Mouse (Mus musculus) stomach, embryonic 14.5 days (tissue): Measurements from ENCODE around the gene Tiam1. TPM values are rescaled to one million over a fixed set of nuclear protein-coding genes. Genes with fewer than 3 reads are reported as not detected.

Source experiments
- ATAC-seq: fragments of 200-750 bp; cut with Nextera tagmentation; 2 replicates; pipeline ENCODE4 v1.8.0; 2017; ENCODE audit warnings: low read depth, moderate TSS enrichment; ENCODE audit not compliant: insufficient number of reproducible peaks, insufficient read depth, low FRiP score
- H3K27ac ChIP-seq: fragments of 300-500 bp; sonication (generic); 2 replicates; pipeline ENCODE4 v1.5.1; 2014; ENCODE audit warnings: mild to moderate bottlenecking, low read length, moderate library complexity, mixed read lengths
- H3K27me3 ChIP-seq: fragments of 300-500 bp; sonication (generic); 2 replicates; pipeline ENCODE4 v1.6.1; 2014; ENCODE audit warnings: low read length, control low read depth, mixed read lengths; ENCODE audit not compliant: control insufficient read depth, insufficient read depth
- H3K36me3 ChIP-seq: fragments of 300-500 bp; sonication (generic); 2 replicates; pipeline ENCODE4 v1.6.1; 2014; ENCODE audit warnings: mild to moderate bottlenecking, control low read depth, low read length, moderate library complexity, mixed read lengths; ENCODE audit not compliant: control insufficient read depth, insufficient read depth
- H3K4me1 ChIP-seq: fragments of 300-500 bp; sonication (generic); 2 replicates; pipeline ENCODE4 v1.6.1; 2014; ENCODE audit warnings: low read length, control low read depth, mixed read lengths; ENCODE audit not compliant: control insufficient read depth, insufficient read depth
- H3K4me2 ChIP-seq: fragments of 300-500 bp; sonication (generic); replicated peaks from 2 replicates; pipeline ENCODE4 v1.6.1; 2014; ENCODE audit warnings: low read depth, low read length, control low read depth
- H3K4me3 ChIP-seq: fragments of 300-500 bp; sonication (generic); 2 replicates; pipeline ENCODE4 v1.5.1; 2014; ENCODE audit warnings: low read depth, low read length, control low read depth
- H3K9ac ChIP-seq: fragments of 300-500 bp; sonication (generic); replicated peaks from 2 replicates; pipeline ENCODE4 v1.6.1; 2014; ENCODE audit warnings: low read depth, mild to moderate bottlenecking, control low read depth, low read length, moderate library complexity, mixed read lengths
- H3K9me3 ChIP-seq: fragments of 300-500 bp; sonication (generic); 2 replicates; pipeline ENCODE4 v1.6.1; 2016; ENCODE audit warnings: low read depth, low read length, control low read depth; ENCODE audit not compliant: control insufficient read depth
- WGBS: fragments of 180-500 bp; shearing (Covaris S2); extraction: QIAGEN DNeasy Blood & Tissue Kit; methylation state at CpG from one replicate; pipeline ENCODE4 v1.1.7; 2014; 5-methylcytosine and 5-hydroxymethylcytosine counted together
- polyA plus RNA-seq: library from polyadenylated mRNA; unstranded; fragments of >200 nt; fragmentation: Nextera tagmentation; extraction: Ambion mirVana; gene quantifications from 2 replicates; pipeline ENCODE4 v1.2.1, GENCODE M21; 2014

The Tiam1 gene
- polyA plus RNA-seq, 1 experiment from 2014 or later: 38.4 TPM

DNA sequence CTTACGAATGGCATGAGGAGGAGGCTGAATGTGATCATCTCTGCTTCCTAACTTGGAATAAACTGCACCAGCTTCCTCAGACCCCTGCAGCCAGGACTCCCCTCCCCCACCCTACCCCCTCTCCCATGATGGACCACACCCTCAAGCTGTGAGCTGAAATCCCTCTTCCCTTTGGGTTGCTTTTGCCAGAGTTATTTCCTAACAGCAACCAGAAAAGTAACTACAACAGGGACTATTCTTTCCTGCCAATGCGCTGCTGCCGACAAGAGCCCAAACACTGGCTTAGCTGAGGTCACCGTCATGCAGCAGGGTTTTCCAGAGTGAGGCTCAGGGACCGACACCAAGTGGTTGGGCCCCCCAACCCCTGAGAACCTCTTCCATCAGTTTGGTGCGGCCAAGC, 303.2 kb downstream of the Tiam1 start:
- Histone ChIP-seq H3K27ac (no peak overlapping the region), H3K4me1 (no peaks in the 10 kb centered on the region), H3K4me3 (no peak overlapping the region), H3K27me3 (no peaks in the 10 kb centered on the region), H3K4me2 (no peak overlapping the region), H3K9me3 (no peaks in the 10 kb centered on the region), H3K36me3 (no peaks in the 10 kb centered on the region), H3K9ac (no peak overlapping the region)
- WGBS: 86% methylated on average over 6 of the region's 6 CpGs
- ATAC-seq: no peak

GRCm38 (mm10) chr16:89839829-89840228, 303.7 kb downstream of the Tiam1 start:
- Histone ChIP-seq H3K4me2 (no peak overlapping the region), H3K4me1 (no peaks in the 10 kb centered on the region), H3K4me3 (no peak overlapping the region), H3K36me3 (no peaks in the 10 kb centered on the region), H3K9ac (no peak overlapping the region), H3K27me3 (no peaks in the 10 kb centered on the region), H3K27ac (no peak overlapping the region), H3K9me3 (no peaks in the 10 kb centered on the region)
- 88% methylated on average over 5 of the region's 5 CpGs for WGBS
- no peak for ATAC-seq

DNA sequence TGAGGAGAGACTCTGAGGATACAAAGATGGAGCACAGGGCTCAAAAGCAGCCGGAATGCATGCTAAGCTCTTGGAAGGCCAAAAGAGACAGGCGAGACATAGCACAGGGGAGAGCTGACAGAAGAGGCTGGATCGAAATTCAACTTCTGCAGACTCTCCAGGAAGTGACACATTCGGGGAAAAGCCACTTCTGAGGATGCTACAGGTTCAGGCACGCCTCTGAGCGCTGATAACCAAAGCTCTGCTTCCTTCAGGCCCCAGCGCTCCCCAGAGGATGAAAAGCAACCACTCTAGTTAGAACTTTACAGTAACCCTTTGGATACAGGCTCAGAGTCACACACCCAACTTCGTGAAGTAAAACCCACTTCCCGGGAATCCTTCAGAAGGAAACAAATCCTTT, 306.5 kb downstream of the Tiam1 start:
- no peak overlapping the region for H3K4me2 ChIP-seq
- no peak overlapping the region for H3K9ac ChIP-seq
- no peaks in the 10 kb centered on the region for H3K4me1 ChIP-seq
- no peaks in the 10 kb centered on the region for H3K36me3 ChIP-seq
- H3K9me3 ChIP-seq: no peaks in the 10 kb centered on the region
- no peak for ATAC-seq
- WGBS: 62% methylated on average over 9 of the region's 9 CpGs
- no peak overlapping the region for H3K27ac ChIP-seq
- no peak overlapping the region for H3K4me3 ChIP-seq
- H3K27me3 ChIP-seq: no peaks in the 10 kb centered on the region

DNA sequence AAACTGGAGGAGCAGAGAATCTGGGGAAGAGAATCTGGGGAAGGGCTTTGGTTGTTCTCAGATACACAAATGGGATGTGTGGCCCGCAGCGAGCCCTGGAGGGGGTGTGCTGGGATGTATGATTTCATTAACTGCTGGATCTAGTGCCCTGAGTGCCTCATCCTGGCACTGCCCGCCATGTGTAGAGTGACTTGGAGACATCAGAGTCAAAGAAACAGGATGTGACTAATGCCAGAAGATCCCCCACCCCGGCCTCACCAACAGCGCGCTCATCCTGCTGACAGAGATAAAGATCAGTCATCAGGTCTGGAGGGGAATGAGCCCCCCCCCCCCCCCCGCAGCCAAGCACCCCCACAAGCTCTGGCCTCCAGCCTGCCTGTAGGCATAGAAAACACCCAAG, 308.0 kb downstream of the Tiam1 start:
- Histone ChIP-seq H3K4me2 (no peak overlapping the region), H3K27ac (no peak overlapping the region), H3K9ac (no peak overlapping the region), H3K9me3 (no peaks in the 10 kb centered on the region), H3K36me3 (no peaks in the 10 kb centered on the region), H3K4me3 (no peak overlapping the region), H3K4me1 (no peaks in the 10 kb centered on the region), H3K27me3 (no peaks in the 10 kb centered on the region)
- ATAC-seq: no peak
- whole genome bisulfite sequencing: 75% methylated on average over 7 of the region's 7 CpGs

DNA sequence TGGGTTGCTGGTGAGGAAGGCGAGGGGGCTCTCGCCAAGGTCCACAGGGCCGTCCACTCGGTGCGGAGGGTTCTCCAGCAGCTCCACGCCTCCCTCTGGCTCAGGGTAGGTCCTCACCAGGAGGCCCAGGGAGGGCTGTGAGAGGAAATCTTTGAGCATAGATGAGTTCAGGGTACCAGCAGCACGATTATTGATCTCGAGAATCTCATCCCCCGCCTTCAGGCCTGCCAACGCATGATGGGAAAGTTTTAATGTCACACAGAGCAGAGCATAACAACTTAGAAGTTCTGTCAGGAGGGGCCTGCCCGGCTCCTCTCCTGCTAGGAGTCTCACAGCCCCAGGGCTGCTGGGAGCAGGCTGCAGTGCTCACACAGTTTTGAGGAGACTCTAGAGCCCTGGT, 310.6 kb downstream of the Tiam1 start:
- no peak overlapping the region for H3K27ac ChIP-seq
- no peak overlapping the region for H3K4me3 ChIP-seq
- H3K9ac ChIP-seq: no peak overlapping the region
- H3K27me3 ChIP-seq: no peaks in the 10 kb centered on the region
- H3K9me3 ChIP-seq: no peaks in the 10 kb centered on the region
- no peak overlapping the region for H3K4me2 ChIP-seq
- no peaks in the 10 kb centered on the region for H3K36me3 ChIP-seq
- 88% methylated on average over 11 of the region's 11 CpGs for WGBS
- ATAC-seq: no peak
- no peaks in the 10 kb centered on the region for H3K4me1 ChIP-seq

DNA sequence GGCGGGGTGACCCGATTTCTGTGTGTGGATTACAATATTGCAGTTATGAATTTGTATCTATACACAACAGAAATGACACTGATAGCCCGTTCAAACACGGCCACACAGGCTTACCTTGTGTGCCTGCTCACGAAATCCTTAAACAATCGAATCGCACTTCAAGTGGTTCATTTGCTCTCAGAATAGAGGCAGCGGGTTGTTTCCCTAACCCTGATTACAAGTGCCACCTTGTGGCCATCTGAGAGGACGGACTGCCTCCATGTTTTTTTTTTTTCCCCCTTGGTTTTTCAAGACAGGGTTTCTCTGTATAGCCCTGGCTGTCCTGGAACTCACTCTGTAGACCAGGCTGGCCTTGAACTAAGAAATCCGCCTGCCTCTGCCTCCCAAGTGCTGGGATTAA, 312.4 kb downstream of the Tiam1 start:
- no peaks in the 10 kb centered on the region for H3K27me3 ChIP-seq
- H3K36me3 ChIP-seq: no peaks in the 10 kb centered on the region
- WGBS: 41% methylated on average over 10 of the region's 10 CpGs
- H3K9me3 ChIP-seq: no peaks in the 10 kb centered on the region
- no peak overlapping the region for H3K27ac ChIP-seq
- ATAC-seq: no peak
- H3K4me2 ChIP-seq: no peak overlapping the region
- H3K4me1 ChIP-seq: peaks cover 6% of the 10 kb centered on the region; the same call in 1 of the 2 replicates
- H3K4me3 ChIP-seq: no peak overlapping the region
- no peak overlapping the region for H3K9ac ChIP-seq

- Histone ChIP-seq H3K4me1 (peaks cover 11% of the 10 kb centered on the region), H3K27ac (no peak overlapping the region), H3K4me3 (no peak overlapping the region), H3K9ac (no peak overlapping the region), H3K36me3 (no peaks in the 10 kb centered on the region), H3K27me3 (no peaks in the 10 kb centered on the region), H3K4me2 (no peak overlapping the region), H3K9me3 (no peaks in the 10 kb centered on the region)
- 79% methylated on average over 15 of the region's 15 CpGs for WGBS
- ATAC-seq: no peak
Measured at GRCm38 (mm10) chr16:89830221-89830648, 313.3 kb downstream of the Tiam1 start.

GRCm38 (mm10) chr16:89827496-89828125, 316.0 kb downstream of the Tiam1 start:
- Histone ChIP-seq H3K4me1 (peaks cover 12% of the 10 kb centered on the region), H3K4me2 (no peak overlapping the region), H3K27me3 (no peaks in the 10 kb centered on the region), H3K27ac (no peak overlapping the region), H3K36me3 (no peaks in the 10 kb centered on the region), H3K9me3 (no peaks in the 10 kb centered on the region), H3K4me3 (no peak overlapping the region), H3K9ac (no peak overlapping the region)
- WGBS: 71% methylated on average over 17 of the region's 17 CpGs
- ATAC-seq: no peak

- no peak overlapping the region for H3K27ac ChIP-seq
- 28% methylated on average over 12 of the region's 12 CpGs for WGBS
Measured at GRCm38 (mm10) chr16:89825875-89826274, 317.7 kb downstream of the Tiam1 start.

More at GRCm38 (mm10) chr16:89825875-89826274, 317.7 kb downstream of the Tiam1 start:
- no peaks in the 10 kb centered on the region for H3K9me3 ChIP-seq
- 0 out of 2 replicates have a peak overlapping the region, but pooled peaks have one; percentile 4 for H3K4me2 ChIP-seq
- H3K9ac ChIP-seq: no peak overlapping the region
- no peak overlapping the region for H3K4me3 ChIP-seq
- ATAC-seq: no peak
- peaks cover 12% of the 10 kb centered on the region for H3K4me1 ChIP-seq
- H3K36me3 ChIP-seq: no peaks in the 10 kb centered on the region
- no peaks in the 10 kb centered on the region for H3K27me3 ChIP-seq
